Mouse (Mus musculus) cerebellum, adult 2 months (tissue): ENCODE results near the gene Pip5k1a. TPM values are rescaled to one million over a fixed set of nuclear protein-coding genes. Genes with fewer than 3 reads are reported as not detected.
A peak's percentile ranks its signal among the peaks of the same experiment; 100 is the strongest.

ENCODE experiments used
- DNase-seq, 2 experiments: peaks; one replicate each; pipeline ENCODE4 v3.0.0; 2021
- H3K27ac ChIP-seq: fragments of 200-500 bp; 2 replicates; pipeline ENCODE4 v1.5.1; 2012; ENCODE audit warnings: low read length, control low read depth, inconsistent platforms; ENCODE audit not compliant: insufficient read depth
- H3K27me3 ChIP-seq: fragments of 200-500 bp; 2 replicates; pipeline ENCODE4 v1.6.1; 2012; ENCODE audit warnings: inconsistent platforms, mild to moderate bottlenecking, low read length, moderate library complexity; ENCODE audit not compliant: control insufficient read depth, insufficient read depth
- H3K4me1 ChIP-seq: fragments of 200-500 bp; 2 replicates; pipeline ENCODE4 v1.6.1; 2011; ENCODE audit warnings: low read length; ENCODE audit not compliant: control insufficient read depth, insufficient read depth
- H3K4me3 ChIP-seq: fragments of 200-500 bp; replicated peaks from 2 replicates; pipeline ENCODE3; 2011; ENCODE audit warnings: mild to moderate bottlenecking, low read depth, low read length, control low read depth; ENCODE audit not compliant: insufficient read depth
- CTCF ChIP-seq: fragments of 200-500 bp; IDR thresholded peaks from 2 replicates; pipeline ENCODE4 v1.5.1; 2011; ENCODE audit warnings: low read depth, mild to moderate bottlenecking, control low read depth, low read length, moderate library complexity, borderline replicate concordance; ENCODE audit not compliant: insufficient read depth
- POLR2A ChIP-seq: fragments of 200-500 bp; IDR thresholded peaks from 2 replicates; pipeline ENCODE4 v1.6.1; 2011; ENCODE audit warnings: low read length, control low read depth, borderline replicate concordance; ENCODE audit not compliant: insufficient read depth
- WGBS: fragments of 180-500 bp; shearing (Covaris S2); methylation state at CpG from one replicate; pipeline ENCODE4 v1.1.7; 2018; 5-methylcytosine and 5-hydroxymethylcytosine counted together
- polyA plus RNA-seq: library from polyadenylated mRNA; depleted of rRNA; stranded (reverse); fragments of >200 nt; gene quantifications from 2 replicates; pipeline ENCODE4 v1.2.3, GENCODE M21; 2012

Gene Pip5k1a
- polyA plus RNA-seq, 1 experiment: 26.6 TPM

DNA sequence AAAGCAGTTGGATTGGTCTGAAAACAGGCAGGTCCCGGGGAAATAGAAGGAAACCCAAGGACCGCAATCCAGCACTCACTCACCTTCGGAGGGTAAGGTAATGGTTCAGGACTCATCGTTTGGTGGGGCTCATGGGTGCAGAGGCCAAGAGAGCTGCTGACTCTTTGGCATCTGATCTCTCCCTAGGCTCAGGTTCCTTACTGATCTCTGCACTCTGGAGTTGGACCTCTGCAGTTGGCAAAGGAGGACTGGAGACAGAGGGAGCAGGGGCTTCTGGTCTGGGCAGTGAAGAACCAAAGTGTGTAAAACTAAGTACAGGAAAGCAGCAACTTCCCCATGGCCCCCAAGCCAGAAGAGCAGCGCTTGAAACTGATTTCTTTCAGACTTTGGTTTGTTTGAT, 23.4 kb upstream of the Pip5k1a start:
- TF ChIP-seq POLR2A: no peak
- TF ChIP-seq CTCF: no peak
- Histone ChIP-seq H3K4me1 (peaks cover 21% of the 10 kb centered on the region), H3K27ac (no peak overlapping the region), H3K4me3 (no peak overlapping the region), H3K27me3 (no peaks in the 10 kb centered on the region)
- DNase-seq: no peak
- 89% methylated on average over 5 of the region's 5 CpGs for WGBS

DNA sequence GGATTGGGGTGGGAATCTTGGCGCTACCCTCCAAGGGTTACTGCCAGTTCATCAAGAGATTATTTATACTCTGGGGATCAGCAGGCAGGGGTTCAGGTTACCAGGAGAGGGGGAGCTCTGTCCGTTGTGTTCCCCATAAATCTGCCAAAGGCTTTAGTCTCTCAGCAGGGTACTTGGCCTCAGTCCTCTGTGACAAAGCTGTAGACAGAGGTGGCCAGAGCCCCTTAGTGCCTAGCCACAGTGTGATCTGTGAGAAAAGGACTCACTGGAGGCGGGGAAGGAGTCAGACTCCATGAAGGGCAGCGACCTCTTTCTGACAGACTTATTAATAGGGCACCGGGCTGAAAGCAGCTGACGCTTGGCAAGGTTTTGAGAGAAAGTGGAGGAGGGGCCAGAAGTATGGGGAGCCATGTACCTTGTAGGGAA, 22.5 kb upstream of the Pip5k1a start:
- Histone ChIP-seq H3K27ac (peak overlapping the region; percentile 80), H3K27me3 (no peaks in the 10 kb centered on the region), H3K4me3 (peak overlapping the region; percentile 6), H3K4me1 (peaks cover 21% of the 10 kb centered on the region)
- WGBS: 10% methylated on average over 6 of the region's 6 CpGs
- TF ChIP-seq CTCF (no peak), POLR2A (0 out of 2 replicates have a peak, but pooled peaks have one; percentile 16)
- DNase-seq: peak; percentile 64 to 79

DNA sequence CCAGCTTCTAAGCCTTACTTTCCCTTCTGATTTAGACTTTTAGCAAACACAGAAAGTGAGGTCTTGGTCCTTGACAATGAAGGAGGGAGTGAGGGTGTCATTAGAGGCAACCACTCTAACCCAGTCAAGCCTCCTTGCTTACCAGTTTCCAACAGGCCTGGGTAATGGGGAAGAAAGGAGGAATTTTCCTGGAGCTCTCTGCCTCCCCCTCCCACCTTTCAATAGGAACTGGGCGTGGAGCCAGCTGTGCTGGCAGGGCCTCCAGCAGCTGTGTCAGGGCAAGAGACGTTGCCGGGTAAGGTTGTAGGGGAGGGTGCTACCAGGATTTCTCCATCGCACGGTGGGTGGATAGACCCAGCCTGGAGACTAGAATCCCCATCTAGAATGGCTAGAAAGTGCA, 18.2 kb upstream of the Pip5k1a start:
- H3K4me3 ChIP-seq: no peak overlapping the region
- TF ChIP-seq CTCF (no peak), POLR2A (no peak)
- WGBS: 5% methylated on average over 5 of the region's 5 CpGs
- no peak overlapping the region for H3K27ac ChIP-seq
- no peaks in the 10 kb centered on the region for H3K27me3 ChIP-seq
- peaks cover 20% of the 10 kb centered on the region for H3K4me1 ChIP-seq
- DNase-seq: peak in 1 of 2 experiments; percentile 26

DNA sequence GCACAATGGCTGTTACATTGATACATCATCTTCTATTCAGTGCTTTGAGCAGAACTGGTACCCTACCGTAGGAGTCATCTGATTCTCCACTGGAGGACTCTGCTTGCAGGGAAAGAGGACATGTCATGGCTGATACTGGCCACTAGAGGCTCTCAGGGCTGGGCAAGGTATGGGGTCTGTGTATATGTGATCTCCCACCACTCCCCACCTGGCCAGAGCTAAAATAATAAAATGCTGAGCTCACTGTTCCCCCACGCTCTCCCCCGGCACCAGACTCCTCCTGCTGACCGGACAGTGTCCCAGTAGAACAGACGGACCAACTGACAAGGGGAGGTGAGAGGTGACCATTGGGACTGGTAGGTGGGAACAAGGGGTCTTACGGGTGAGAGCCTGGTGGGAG, 17.5 kb upstream of the Pip5k1a start, which contains the start of gene Tmod4:
TSS of gene Tmod4 (plus strand) at position 231 of the 400 bp plus-strand sequence.
- H3K27ac ChIP-seq: no peak within 1 kb of the TSS
- DNase-seq: no peak
- TF ChIP-seq POLR2A (no peak), CTCF (peak; percentile 35; the same call in 1 of the 2 replicates)
- WGBS: 52% methylated on average over 6 of the region's 6 CpGs
- H3K4me3 ChIP-seq: no peak within 1 kb of the TSS
- no peaks in the 10 kb centered on the region for H3K27me3 ChIP-seq
- H3K4me1 ChIP-seq: peaks cover 13% of the 10 kb centered on the region

DNA sequence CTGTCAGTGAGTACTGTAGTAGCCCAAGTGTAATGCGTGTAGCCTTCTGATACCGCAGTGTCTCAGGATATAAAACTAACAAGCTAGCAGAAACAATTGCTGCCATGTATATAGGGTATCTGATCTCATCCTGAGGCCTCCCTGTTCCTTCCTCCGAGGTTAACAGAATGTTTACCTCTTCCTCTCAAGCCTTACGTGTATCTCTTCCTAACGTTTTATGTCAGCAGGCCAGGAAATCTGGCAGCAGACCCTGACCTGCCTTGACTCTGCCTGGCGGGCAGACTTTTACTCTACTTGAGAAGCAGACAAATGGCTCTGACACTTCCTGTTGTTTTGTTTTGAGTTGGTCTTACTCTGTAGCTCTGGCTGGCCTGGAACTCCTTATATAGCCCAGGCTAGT, 14.8 kb upstream of the Pip5k1a start:
- DNase-seq: no peak
- no peak for TF ChIP-seq CTCF
- TF ChIP-seq POLR2A: no peak
- no peaks in the 10 kb centered on the region for H3K4me1 ChIP-seq
- 73% methylated on average over 6 of the region's 6 CpGs for WGBS
- no peak overlapping the region for H3K4me3 ChIP-seq
- no peak overlapping the region for H3K27ac ChIP-seq
- no peaks in the 10 kb centered on the region for H3K27me3 ChIP-seq

DNA sequence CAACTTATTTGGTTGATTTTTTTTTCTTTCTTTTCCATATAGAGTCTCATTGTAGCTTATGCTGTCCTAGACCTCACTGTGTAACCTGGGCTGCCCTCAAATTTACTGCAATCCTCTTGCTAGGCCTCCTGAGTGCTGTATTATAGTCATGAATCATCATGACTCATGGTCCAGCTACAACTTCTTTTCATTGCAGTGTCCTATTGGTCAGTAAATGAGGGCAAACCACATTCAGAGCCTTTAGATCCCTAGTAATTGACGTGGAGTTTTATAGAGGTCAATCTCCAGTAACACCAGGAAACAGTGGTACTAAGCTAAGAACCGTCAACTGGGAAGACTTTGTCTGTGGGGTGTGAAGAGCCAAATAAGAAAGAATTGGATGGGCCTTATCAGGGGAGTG, 11.0 kb upstream of the Pip5k1a start:
- no peak overlapping the region for H3K27ac ChIP-seq
- H3K4me1 ChIP-seq: no peaks in the 10 kb centered on the region
- no peak for TF ChIP-seq POLR2A
- TF ChIP-seq CTCF: no peak
- no peak for DNase-seq
- H3K27me3 ChIP-seq: no peaks in the 10 kb centered on the region
- WGBS: 95% methylated on average over 2 of the region's 2 CpGs
- H3K4me3 ChIP-seq: no peak overlapping the region

DNA sequence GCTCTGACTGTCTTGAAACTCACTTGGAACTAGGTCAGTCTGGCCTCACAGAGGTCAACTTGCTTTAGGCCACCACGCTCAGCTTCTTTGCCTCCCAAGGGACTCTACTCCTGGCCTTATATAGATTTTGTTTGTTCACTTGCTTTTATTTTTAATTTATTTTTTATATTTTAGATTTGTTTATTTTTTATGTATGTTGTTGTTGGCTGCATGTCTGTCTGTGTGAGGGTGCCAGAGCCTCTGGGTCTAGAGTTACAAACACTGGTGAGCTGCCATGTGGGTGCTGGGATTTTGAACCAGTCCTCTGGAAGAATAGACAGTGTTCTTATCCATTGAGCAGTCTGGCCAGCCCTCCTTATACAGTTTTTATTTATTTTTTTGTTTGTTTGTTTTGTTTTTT, 6.0 kb upstream of the Pip5k1a start:
- no peaks in the 10 kb centered on the region for H3K27me3 ChIP-seq
- H3K4me1 ChIP-seq: no peaks in the 10 kb centered on the region
- TF ChIP-seq CTCF: no peak
- no peak for TF ChIP-seq POLR2A
- no peak overlapping the region for H3K4me3 ChIP-seq
- no peak overlapping the region for H3K27ac ChIP-seq
- DNase-seq: no peak
- WGBS: 84% methylated on average over 1 of the region's 1 CpGs

DNA sequence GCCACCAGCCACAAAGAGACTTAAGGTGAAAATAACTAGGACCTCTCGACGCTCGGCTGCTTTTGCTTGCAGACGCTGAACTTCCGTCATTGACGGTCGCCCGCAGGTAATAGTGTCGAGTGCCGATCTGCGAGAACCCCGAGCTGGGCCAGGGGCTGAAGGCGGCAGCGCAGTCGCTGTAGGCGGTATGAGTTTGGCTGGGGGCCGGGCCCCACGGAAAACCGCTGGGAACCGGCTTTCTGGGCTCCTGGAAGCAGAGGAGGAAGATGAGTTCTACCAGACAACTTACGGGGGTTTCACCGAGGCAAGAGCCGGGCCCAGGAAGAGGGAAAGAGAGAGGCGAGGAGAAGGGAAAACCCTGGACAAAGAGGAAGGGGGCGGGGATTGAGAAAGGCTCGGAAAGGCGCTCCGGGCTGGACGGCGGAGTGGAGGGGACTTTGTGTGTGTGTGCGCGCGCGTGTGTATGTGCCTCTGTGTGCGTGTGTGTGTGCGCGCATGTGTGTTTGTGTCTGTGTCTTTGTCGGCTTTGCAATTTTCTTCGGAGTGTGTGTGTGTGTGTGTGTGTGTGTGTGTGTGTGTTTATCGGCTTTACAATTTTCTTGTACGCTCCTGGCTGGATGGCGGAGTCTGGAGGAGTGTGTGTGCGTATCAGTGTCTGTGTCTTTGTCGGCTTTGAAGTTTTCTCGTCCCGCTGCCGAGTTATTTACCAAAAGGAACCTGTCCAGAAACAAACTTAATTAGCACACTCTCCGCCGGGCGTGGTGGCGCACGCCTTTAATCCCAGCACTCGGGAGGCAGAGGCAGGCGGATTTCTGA, 4.4 kb upstream of the Pip5k1a start, which contains the start of gene Vps72:
TSS of gene Vps72 (plus strand) at position 112 of the 816 bp plus-strand sequence.
- no peaks in the 10 kb centered on the region for H3K27me3 ChIP-seq
- peak within 1 kb of the TSS; percentile 73 for H3K27ac ChIP-seq
- TF ChIP-seq CTCF (no peak), POLR2A (peak; percentile 81)
- DNase-seq: peak; percentile 89 to 92
- 1% methylated on average over 54 of the region's 54 CpGs for WGBS
- peak within 1 kb of the TSS; percentile 90 for H3K4me3 ChIP-seq
- no peaks in the 10 kb centered on the region for H3K4me1 ChIP-seq
